Mouse (Mus musculus) erythroblast, adult 5-6 weeks (primary cell): Measurements from ENCODE around the gene Kdm8. TPM values are rescaled to one million over a fixed set of nuclear protein-coding genes. Genes with fewer than 3 reads are reported as not detected.

Experiments used
- ATAC-seq: replicated peaks from 2 replicates; pipeline ENCODE4 v1.8.0; 2016; ENCODE audit warnings: moderate number of reproducible peaks, mild to moderate bottlenecking, moderate TSS enrichment, inconsistent platforms; ENCODE audit not compliant: poor library complexity, low FRiP score, severe bottlenecking
- total RNA-seq, 2 experiments: library from RNA; stranded (forward) in 1 of 2; stranded (reverse) in 1 of 2; fragments of 150-400 nt in 1 of 2; fragments of 200-764, 138-1000 nt in 1 of 2; gene quantifications; 2 replicates each; pipeline versions ENCODE4 v1.2.3 to v1.2.4; 2015 to 2017; ENCODE audit warnings: low replicate concordance in 2 of 2

Kdm8 gene
- total RNA-seq, 2 experiments from 2014 or later = 1.8 TPM; not detected in 1

GRCm38 (mm10) chr7:125495864-125496440, 51.5 kb downstream of the Kdm8 start:
- no peak for ATAC-seq

GRCm38 (mm10) chr7:125499927-125500868, 55.7 kb downstream of the Kdm8 start:
- no peak for ATAC-seq

GRCm38 (mm10) chr7:125500879-125501278, 56.4 kb downstream of the Kdm8 start:
- no peak for ATAC-seq

- no peak for ATAC-seq
These were observed 59.1 kb downstream of the Kdm8 start for GRCm38 (mm10) chr7:125503374-125504092.

GRCm38 (mm10) chr7:125504618-125505017, 60.1 kb downstream of the Kdm8 start:
- ATAC-seq = no peak

GRCm38 (mm10) chr7:125505568-125505967, 61.1 kb downstream of the Kdm8 start:
- ATAC-seq = no peak

- no peak for ATAC-seq
These were observed 62.8 kb downstream of the Kdm8 start for GRCm38 (mm10) chr7:125507279-125507678.

GRCm38 (mm10) chr7:125511432-125511831, 67.0 kb downstream of the Kdm8 start:
- ATAC-seq = no peak

GRCm38 (mm10) chr7:125511852-125512251, 67.4 kb downstream of the Kdm8 start:
- no peak for ATAC-seq

Other genes starting within 250 kb of the Kdm8 start
- 21.7 and 24.0 TPM in 2 replicates for gene Nsmce1, start 46.9 kb downstream of the Kdm8 start, total RNA-seq (2015; ENCODE audit: low replicate concordance)
- 12.8 and 18.6 TPM in 2 replicates for gene Nsmce1, start 46.9 kb downstream of the Kdm8 start, total RNA-seq (2017; ENCODE audit: low replicate concordance)
- gene Il4ra, start 107.4 kb downstream of the Kdm8 start, total RNA-seq (2015; ENCODE audit: low replicate concordance) = 1.3 and 6.1 TPM in 2 replicates
- gene Il4ra, start 107.4 kb downstream of the Kdm8 start, total RNA-seq (2017; ENCODE audit: low replicate concordance) = 4.0 and 6.1 TPM in 2 replicates
- gene Il21r, start 158.8 kb downstream of the Kdm8 start, total RNA-seq (2015; ENCODE audit: low replicate concordance) = 1.3 TPM in 2 replicates
- 0.42 and 0.43 TPM in 2 replicates for gene Il21r, start 158.8 kb downstream of the Kdm8 start, total RNA-seq (2017; ENCODE audit: low replicate concordance)